Mouse (Mus musculus): ENCODE data around the gene Slc6a21. TPM values are rescaled to one million over a fixed set of nuclear protein-coding genes. Genes with fewer than 3 reads are reported as not detected.

Slc6a21 gene
- total RNA-seq, 1 experiment from 2014 or later = not detected

GRCm38 (mm10) chr7:45309455-45309854, 32.1 kb downstream of the Slc6a21 start:
- peak; percentile 36; the same call in 1 of the 2 replicates for ATAC-seq (ENCODE audit: extremely low read depth, insufficient number of reproducible peaks, low FRiP score, poor library complexity, severe bottlenecking)

GRCm38 (mm10) chr7:45312023-45312422, 34.7 kb downstream of the Slc6a21 start:
- ATAC-seq (ENCODE audit: extremely low read depth, insufficient number of reproducible peaks, low FRiP score, poor library complexity, severe bottlenecking) = no peak

GRCm38 (mm10) chr7:45312686-45313453, 35.6 kb downstream of the Slc6a21 start:
- no peak for ATAC-seq (ENCODE audit: extremely low read depth, insufficient number of reproducible peaks, low FRiP score, poor library complexity, severe bottlenecking)

- ATAC-seq (ENCODE audit: extremely low read depth, insufficient number of reproducible peaks, low FRiP score, poor library complexity, severe bottlenecking) = no peak
Measured at GRCm38 (mm10) chr7:45313495-45313894, 36.2 kb downstream of the Slc6a21 start.

- no peak for ATAC-seq (ENCODE audit: extremely low read depth, insufficient number of reproducible peaks, low FRiP score, poor library complexity, severe bottlenecking)
Measured at GRCm38 (mm10) chr7:45315182-45315701, 37.9 kb downstream of the Slc6a21 start.

GRCm38 (mm10) chr7:45316536-45316935, 39.2 kb downstream of the Slc6a21 start:
- ATAC-seq (ENCODE audit: extremely low read depth, insufficient number of reproducible peaks, low FRiP score, poor library complexity, severe bottlenecking) = no peak

GRCm38 (mm10) chr7:45322245-45322644, 44.9 kb downstream of the Slc6a21 start:
- no peak for ATAC-seq (ENCODE audit: extremely low read depth, insufficient number of reproducible peaks, low FRiP score, poor library complexity, severe bottlenecking)

GRCm38 (mm10) chr7:45323069-45323468, 45.8 kb downstream of the Slc6a21 start:
- no peak for ATAC-seq (ENCODE audit: extremely low read depth, insufficient number of reproducible peaks, low FRiP score, poor library complexity, severe bottlenecking)

GRCm38 (mm10) chr7:45325800-45326199, 48.5 kb downstream of the Slc6a21 start:
- no peak for ATAC-seq (ENCODE audit: extremely low read depth, insufficient number of reproducible peaks, low FRiP score, poor library complexity, severe bottlenecking)

- ATAC-seq (ENCODE audit: extremely low read depth, insufficient number of reproducible peaks, low FRiP score, poor library complexity, severe bottlenecking) = no peak
Measured at GRCm38 (mm10) chr7:45328841-45329475, 51.6 kb downstream of the Slc6a21 start.

GRCm38 (mm10) chr7:45331502-45331901, 54.2 kb downstream of the Slc6a21 start:
- no peak for ATAC-seq (ENCODE audit: extremely low read depth, insufficient number of reproducible peaks, low FRiP score, poor library complexity, severe bottlenecking)

- ATAC-seq (ENCODE audit: extremely low read depth, insufficient number of reproducible peaks, low FRiP score, poor library complexity, severe bottlenecking) = no peak
Measured at GRCm38 (mm10) chr7:45332685-45333425, 55.5 kb downstream of the Slc6a21 start.

- ATAC-seq (ENCODE audit: extremely low read depth, insufficient number of reproducible peaks, low FRiP score, poor library complexity, severe bottlenecking) = peak; percentile 39
Measured at GRCm38 (mm10) chr7:45333431-45333982, 56.2 kb downstream of the Slc6a21 start, which contains the start of gene Trpm4. Trpm4 (minus strand) TSS chr7:45333780.

- no peak for ATAC-seq (ENCODE audit: extremely low read depth, insufficient number of reproducible peaks, low FRiP score, poor library complexity, severe bottlenecking)
Measured at GRCm38 (mm10) chr7:45334605-45335004, 57.3 kb downstream of the Slc6a21 start.

- no peak for ATAC-seq (ENCODE audit: extremely low read depth, insufficient number of reproducible peaks, low FRiP score, poor library complexity, severe bottlenecking)
Measured at GRCm38 (mm10) chr7:45335056-45335455, 57.7 kb downstream of the Slc6a21 start, which contains the start of gene Hrc. Hrc (plus strand) TSS chr7:45335290.

- ATAC-seq (ENCODE audit: extremely low read depth, insufficient number of reproducible peaks, low FRiP score, poor library complexity, severe bottlenecking) = no peak
Measured at GRCm38 (mm10) chr7:45336319-45336718, 59.0 kb downstream of the Slc6a21 start.

- ATAC-seq (ENCODE audit: extremely low read depth, insufficient number of reproducible peaks, low FRiP score, poor library complexity, severe bottlenecking) = no peak
Measured at GRCm38 (mm10) chr7:45337469-45337868, 60.2 kb downstream of the Slc6a21 start.

- 0 out of 2 replicates have a peak, but pooled peaks have one; percentile 2 for ATAC-seq (ENCODE audit: extremely low read depth, insufficient number of reproducible peaks, low FRiP score, poor library complexity, severe bottlenecking)
Measured at GRCm38 (mm10) chr7:45338161-45338911, 61.0 kb downstream of the Slc6a21 start.
